Mouse (Mus musculus): Measurements from ENCODE around the gene Usp37.

- TF ChIP-seq EP300 (IDR thresholded peaks at IDR 0.05), result no peak
- TF ChIP-seq CTCF (IDR thresholded peaks at IDR 0.05), result no peak
Measured at GRCm38 (mm10) chr1:74418747-74419439, 125.2 kb downstream of the Usp37 start.

Measured in lung, postnatal 0 days (tissue).